Mouse (Mus musculus): ENCODE measurements around the gene Trim41. TPM values are rescaled to one million over a fixed set of nuclear protein-coding genes. Genes with fewer than 3 reads are reported as not detected.

The Trim41 gene
- total RNA-seq (2014; rRNA removed; ENCODE audit: low replicate concordance) (22.7 and 39.6 TPM in 2 replicates), polyA plus RNA-seq (2015; fragmentation: Nextera tagmentation; extraction: Ambion mirVana) (2.7 and 2.9 TPM in 2 replicates)

DNA sequence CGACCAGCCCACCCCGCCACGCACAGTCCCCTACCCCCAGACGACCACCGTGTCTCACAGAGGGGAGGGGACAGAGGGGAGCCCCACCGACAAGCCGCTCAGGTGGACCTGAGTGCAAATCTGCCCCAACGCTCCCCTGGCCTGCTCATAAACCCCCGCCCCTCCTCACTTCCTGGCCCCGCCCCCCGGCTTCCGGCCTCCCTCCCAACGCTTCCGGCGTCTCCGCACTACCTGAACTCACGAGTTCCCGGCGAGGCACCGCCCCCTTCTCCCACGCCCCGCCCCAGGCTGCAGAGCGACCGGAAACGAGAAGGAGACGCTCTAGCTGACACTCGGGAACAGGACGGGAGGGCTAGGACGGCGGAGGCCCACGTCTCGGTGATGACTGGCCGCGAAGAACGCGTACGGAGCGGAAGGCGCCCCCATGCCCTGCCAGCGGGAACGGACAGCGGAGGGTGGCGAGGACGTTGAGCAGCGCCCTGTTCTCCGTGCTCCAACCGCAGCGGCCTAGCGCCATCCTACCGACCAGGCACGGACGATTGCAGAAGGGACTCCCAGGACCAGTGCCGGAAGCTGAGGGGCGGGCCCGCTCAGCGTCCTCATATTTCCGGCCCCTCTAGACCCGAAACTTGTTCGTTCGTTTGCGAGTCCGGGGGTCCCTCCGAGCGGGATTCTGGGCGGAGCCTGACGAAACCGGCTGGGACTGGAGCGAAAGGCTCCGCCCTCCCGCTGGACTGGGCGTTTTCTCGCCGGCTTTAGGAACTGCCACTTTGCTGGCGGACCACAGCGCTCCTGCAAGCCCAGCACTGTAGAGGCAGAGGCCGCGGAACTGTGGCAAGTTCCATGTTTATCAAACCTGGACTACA lies at the start of gene Trim41:
TSS of gene Trim41 (minus strand) at position 554 of the 866 bp plus-strand sequence.
- peaks cover 15% of the 10 kb centered on the region; the same call in 1 of the 2 replicates for H3K4me1 ChIP-seq (ENCODE audit: control insufficient read depth, insufficient read depth)
- H3K27me3 ChIP-seq (ENCODE audit: control insufficient read depth, insufficient read depth, low read length), result no peaks in the 10 kb centered on the region
- peak within 1 kb of the TSS; percentile 79 for H3K9ac ChIP-seq (replicated peaks; ENCODE audit: low read depth, low read length)
- H3K4me2 ChIP-seq (ENCODE audit: low read depth, low read length), result peak within 1 kb of the TSS; percentile 92
- WGBS, result under 1% methylated on average over 61 of the region's 77 CpGs
- peak within 1 kb of the TSS; percentile 77 for H3K4me3 ChIP-seq (ENCODE audit: low read depth, low read length)
- DNase-seq (ENCODE audit: low spot score) (peak; percentile 97), ATAC-seq (ENCODE audit: insufficient read depth, low read depth) (peak; percentile 95)
- TF ChIP-seq CTCF (IDR thresholded peaks at IDR 0.05; ENCODE audit: low read depth) (no peak), EP300 (IDR thresholded peaks at IDR 0.05; ENCODE audit: low read depth) (peak; percentile 80; the same call in 1 of the 2 replicates)
- H3K27ac ChIP-seq (ENCODE audit: low read depth), result peak within 1 kb of the TSS; percentile 97
- H3K9me3 ChIP-seq (replicated peaks; ENCODE audit: control insufficient read depth, low read length), result no peaks in the 10 kb centered on the region
- peaks cover 9% of the 10 kb centered on the region; the same call in 1 of the 2 replicates for H3K36me3 ChIP-seq (replicated peaks; ENCODE audit: control insufficient read depth, insufficient read depth, low read length)

DNA sequence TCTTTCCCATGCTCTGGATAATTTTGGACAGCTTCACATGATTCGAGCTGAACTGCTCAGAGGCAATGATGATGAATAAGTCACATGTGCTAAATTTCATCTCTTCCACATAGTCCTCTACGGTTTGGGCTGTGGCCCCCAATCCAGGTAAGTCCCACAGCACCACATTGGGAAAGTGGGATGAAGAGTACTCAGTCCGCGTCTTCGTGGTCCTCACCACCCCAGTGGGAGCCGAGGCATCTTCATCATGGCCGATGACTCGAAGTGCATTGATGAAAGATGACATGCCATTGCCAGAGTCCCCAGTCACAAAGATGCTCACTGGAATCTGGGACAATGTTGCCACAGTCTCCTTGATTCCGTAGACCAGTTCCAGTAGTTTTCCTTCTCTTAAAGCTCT lies 49.3 kb upstream of the Trim41 start:
- WGBS, result 90% methylated on average over 9 of the region's 9 CpGs
- Histone ChIP-seq H3K27ac (ENCODE audit: low read depth) (no peak overlapping the region), H3K4me2 (ENCODE audit: low read depth, low read length) (no peak overlapping the region), H3K9ac (replicated peaks; ENCODE audit: low read depth, low read length) (no peak overlapping the region), H3K27me3 (ENCODE audit: control insufficient read depth, insufficient read depth, low read length) (no peaks in the 10 kb centered on the region), H3K4me1 (ENCODE audit: control insufficient read depth, insufficient read depth) (peaks cover 8% of the 10 kb centered on the region), H3K4me3 (ENCODE audit: low read depth, low read length) (no peak overlapping the region), H3K36me3 (replicated peaks; ENCODE audit: control insufficient read depth, insufficient read depth, low read length) (peaks cover 19% of the 10 kb centered on the region), H3K9me3 (replicated peaks; ENCODE audit: control insufficient read depth, low read length) (no peaks in the 10 kb centered on the region)
- TF ChIP-seq EP300 (IDR thresholded peaks at IDR 0.05; ENCODE audit: low read depth), result no peak
- no peak for TF ChIP-seq CTCF (IDR thresholded peaks at IDR 0.05; ENCODE audit: low read depth)
- DNase-seq (ENCODE audit: low spot score), result no peak
- no peak for ATAC-seq (ENCODE audit: insufficient read depth, low read depth)

DNA sequence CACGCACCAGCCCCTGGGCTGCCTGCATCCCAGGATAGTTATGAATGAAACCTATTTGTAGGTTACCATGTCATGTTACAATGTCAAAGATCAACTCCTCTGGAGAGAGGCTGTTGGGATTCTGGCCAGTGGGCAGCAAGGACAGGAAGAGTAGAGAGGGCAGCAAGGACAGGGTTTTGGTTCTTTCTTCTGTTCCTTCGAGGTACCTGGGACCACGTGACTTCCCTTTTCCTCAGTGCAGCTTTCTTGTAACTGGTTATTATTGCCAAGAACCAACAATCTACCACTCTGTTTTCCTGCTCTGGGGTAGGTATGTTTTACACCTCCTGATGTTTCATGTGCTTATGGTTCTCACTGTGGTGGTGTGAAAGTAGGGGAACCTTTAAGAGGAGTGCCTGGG lies 46.7 kb upstream of the Trim41 start:
- no peak for ATAC-seq (ENCODE audit: insufficient read depth, low read depth)
- Histone ChIP-seq H3K4me1 (ENCODE audit: control insufficient read depth, insufficient read depth) (peaks cover under 1% of the 10 kb centered on the region; the same call in 1 of the 2 replicates), H3K9me3 (replicated peaks; ENCODE audit: control insufficient read depth, low read length) (no peaks in the 10 kb centered on the region), H3K27me3 (ENCODE audit: control insufficient read depth, insufficient read depth, low read length) (no peaks in the 10 kb centered on the region), H3K4me3 (ENCODE audit: low read depth, low read length) (no peak overlapping the region), H3K9ac (replicated peaks; ENCODE audit: low read depth, low read length) (no peak overlapping the region), H3K27ac (ENCODE audit: low read depth) (no peak overlapping the region), H3K4me2 (ENCODE audit: low read depth, low read length) (no peak overlapping the region), H3K36me3 (replicated peaks; ENCODE audit: control insufficient read depth, insufficient read depth, low read length) (peaks cover 19% of the 10 kb centered on the region)
- DNase-seq (ENCODE audit: low spot score), result no peak
- 80% methylated on average over 3 of the region's 3 CpGs for WGBS
- TF ChIP-seq CTCF (IDR thresholded peaks at IDR 0.05; ENCODE audit: low read depth) (no peak), EP300 (IDR thresholded peaks at IDR 0.05; ENCODE audit: low read depth) (no peak)

DNA sequence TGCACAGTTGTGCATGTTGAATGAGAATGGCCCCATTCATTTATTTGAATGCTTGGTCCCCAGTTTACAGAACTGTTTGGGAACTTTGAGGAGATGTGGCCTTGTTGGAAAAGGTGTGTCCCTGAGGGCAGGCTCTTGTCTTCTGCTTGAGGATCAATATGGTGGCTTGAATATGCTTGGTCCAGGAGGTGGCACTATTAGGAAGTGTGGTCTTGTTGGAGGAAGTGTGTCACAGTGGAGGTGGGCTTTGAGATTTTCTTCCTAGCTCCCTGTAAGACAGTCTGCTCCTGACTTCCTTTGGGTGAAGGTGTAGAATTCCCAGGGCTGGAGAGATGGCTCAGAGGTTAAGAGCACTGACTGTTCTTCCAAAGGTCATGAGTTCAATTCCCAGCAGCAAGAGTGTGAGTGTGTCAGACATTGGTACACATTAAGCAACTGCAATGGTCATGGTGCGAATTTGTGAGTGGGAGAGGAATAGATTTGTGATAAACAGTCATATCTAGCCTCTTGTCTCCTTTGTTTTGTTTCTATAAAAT lies 45.7 kb upstream of the Trim41 start:
- ATAC-seq (ENCODE audit: insufficient read depth, low read depth) (no peak), DNase-seq (ENCODE audit: low spot score) (no peak)
- no peak overlapping the region for H3K27ac ChIP-seq (ENCODE audit: low read depth)
- no peaks in the 10 kb centered on the region for H3K27me3 ChIP-seq (ENCODE audit: control insufficient read depth, insufficient read depth, low read length)
- WGBS, result 68% methylated on average over 1 of the region's 1 CpGs
- H3K4me3 ChIP-seq (ENCODE audit: low read depth, low read length), result no peak overlapping the region
- H3K36me3 ChIP-seq (replicated peaks; ENCODE audit: control insufficient read depth, insufficient read depth, low read length), result peaks cover 19% of the 10 kb centered on the region
- TF ChIP-seq CTCF (IDR thresholded peaks at IDR 0.05; ENCODE audit: low read depth) (no peak), EP300 (IDR thresholded peaks at IDR 0.05; ENCODE audit: low read depth) (no peak)
- no peak overlapping the region for H3K9ac ChIP-seq (replicated peaks; ENCODE audit: low read depth, low read length)
- H3K4me1 ChIP-seq (ENCODE audit: control insufficient read depth, insufficient read depth), result 0 out of 2 replicates have a peak, but pooled peaks cover 2% of the 10 kb centered on the region
- no peaks in the 10 kb centered on the region for H3K9me3 ChIP-seq (replicated peaks; ENCODE audit: control insufficient read depth, low read length)
- H3K4me2 ChIP-seq (ENCODE audit: low read depth, low read length), result no peak overlapping the region

DNA sequence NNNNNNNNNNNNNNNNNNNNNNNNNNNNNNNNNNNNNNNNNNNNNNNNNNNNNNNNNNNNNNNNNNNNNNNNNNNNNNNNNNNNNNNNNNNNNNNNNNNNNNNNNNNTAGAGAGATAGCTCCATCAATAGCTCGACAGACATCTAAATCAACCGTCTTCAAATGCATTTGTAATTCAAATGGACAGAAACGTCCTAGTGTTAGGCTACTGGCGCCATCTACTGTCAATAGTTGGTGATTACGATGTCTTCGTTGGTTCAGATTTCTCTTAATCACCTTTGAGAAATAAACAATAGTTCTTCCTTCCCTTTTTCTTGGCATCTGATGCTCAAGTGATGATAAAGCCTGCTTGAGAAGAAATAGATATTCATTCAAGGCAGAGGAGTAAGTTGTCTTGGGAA lies 41.9 kb upstream of the Trim41 start:
- TF ChIP-seq EP300 (IDR thresholded peaks at IDR 0.05; ENCODE audit: low read depth) (no peak), CTCF (IDR thresholded peaks at IDR 0.05; ENCODE audit: low read depth) (peak; percentile 89)

More for the DNA sequence above, 41.9 kb upstream of the Trim41 start:
- no peak overlapping the region for H3K4me3 ChIP-seq (ENCODE audit: low read depth, low read length)
- H3K4me2 ChIP-seq (ENCODE audit: low read depth, low read length), result peak overlapping the region; percentile 60; the same call in 1 of the 2 replicates
- under 1% methylated on average over 6 of the region's 6 CpGs for WGBS
- H3K4me1 ChIP-seq (ENCODE audit: control insufficient read depth, insufficient read depth), result 0 out of 2 replicates have a peak, but pooled peaks cover 4% of the 10 kb centered on the region
- DNase-seq (ENCODE audit: low spot score) (peak; percentile 54), ATAC-seq (ENCODE audit: insufficient read depth, low read depth) (no peak)
- H3K27me3 ChIP-seq (ENCODE audit: control insufficient read depth, insufficient read depth, low read length), result no peaks in the 10 kb centered on the region
- H3K36me3 ChIP-seq (replicated peaks; ENCODE audit: control insufficient read depth, insufficient read depth, low read length), result no peaks in the 10 kb centered on the region
- H3K9ac ChIP-seq (replicated peaks; ENCODE audit: low read depth, low read length), result no peak overlapping the region
- no peak overlapping the region for H3K27ac ChIP-seq (ENCODE audit: low read depth)
- no peaks in the 10 kb centered on the region for H3K9me3 ChIP-seq (replicated peaks; ENCODE audit: control insufficient read depth, low read length)

Measured in heart, postnatal 0 days (tissue).